Mouse (Mus musculus): ENCODE data around the gene Mrpl34. TPM values are rescaled to one million over a fixed set of nuclear protein-coding genes. Genes with fewer than 3 reads are reported as not detected.

Mrpl34 gene
- polyA plus RNA-seq, 1 experiment from 2014 or later: 214 TPM

DNA sequence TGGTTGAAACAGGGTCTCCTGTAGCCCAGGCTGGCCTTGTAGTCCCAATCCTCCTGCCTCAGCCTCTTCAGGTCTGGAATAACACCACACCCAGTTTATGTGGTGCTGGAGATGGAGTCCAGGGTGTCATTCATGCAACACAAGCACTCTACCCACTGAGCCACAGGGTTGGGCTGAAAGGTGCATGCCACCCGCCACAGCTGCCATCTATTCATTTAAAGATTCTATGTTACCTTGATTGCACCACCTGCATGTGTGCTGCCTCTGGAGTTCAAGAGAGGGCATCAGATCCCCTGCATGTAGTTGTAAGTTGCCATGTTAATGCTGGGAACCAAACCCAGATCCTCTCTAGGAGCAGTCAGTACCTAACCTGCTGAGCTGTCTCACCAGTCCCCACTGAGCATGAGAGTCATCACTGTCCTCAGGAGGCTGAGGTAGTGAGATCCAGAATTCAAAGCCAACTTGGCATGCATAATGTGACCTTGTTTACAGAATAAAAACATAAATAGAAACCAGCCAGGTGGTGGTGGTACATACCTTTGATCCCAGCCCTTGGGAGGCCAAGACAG is 32.4 kb downstream of the Mrpl34 start:
- Histone ChIP-seq H3K4me3 (ENCODE audit: low read depth, low read length) (no peak overlapping the region), H3K27ac (ENCODE audit: low read depth, low read length) (no peak overlapping the region), H3K4me1 (ENCODE audit: control insufficient read depth, insufficient read depth, low read length) (no peaks in the 10 kb centered on the region), H3K4me2 (ENCODE audit: low read length) (no peak overlapping the region), H3K9ac (ENCODE audit: low read length) (no peak overlapping the region), H3K9me3 (replicated peaks; ENCODE audit: control insufficient read depth, low read length) (no peaks in the 10 kb centered on the region), H3K27me3 (replicated peaks; ENCODE audit: control insufficient read depth, insufficient read depth, low read length) (no peaks in the 10 kb centered on the region), H3K36me3 (ENCODE audit: control insufficient read depth, insufficient read depth, low read length) (peaks cover 22% of the 10 kb centered on the region)
- DNase-seq (ENCODE audit: low spot score) (no peak), ATAC-seq (no peak)
- 93% methylated on average over 1 of the region's 1 CpGs for WGBS

DNA sequence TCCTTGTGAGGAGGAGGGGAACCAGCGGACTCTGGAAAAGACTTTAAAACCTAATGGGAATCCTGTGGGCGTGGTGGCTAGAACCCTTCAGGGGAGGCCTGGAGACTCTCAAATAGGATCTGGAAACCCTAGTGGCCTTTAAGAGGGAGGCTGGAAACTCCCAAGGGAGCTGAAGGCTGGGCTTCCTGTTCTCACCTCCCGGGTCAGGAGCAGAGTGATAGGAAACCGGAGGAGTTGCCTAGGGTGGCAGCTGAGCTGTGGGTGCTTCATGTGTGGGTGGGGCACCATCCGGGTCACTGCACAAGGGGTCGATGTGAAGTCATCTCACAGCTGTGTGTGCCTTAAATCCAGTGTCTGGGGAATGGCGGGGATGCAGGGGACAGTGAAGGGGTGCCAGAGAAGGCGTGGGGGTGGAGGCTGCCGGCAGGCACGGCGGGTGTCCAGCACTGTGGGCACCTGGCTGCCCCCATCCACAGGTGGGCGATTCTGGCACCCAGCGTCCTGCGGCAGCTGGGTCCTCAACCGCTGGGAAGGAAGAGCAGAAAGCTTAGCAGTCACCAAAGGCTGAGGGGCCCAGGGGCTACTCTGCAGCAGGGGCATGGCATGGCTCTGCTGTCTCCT is 33.2 kb downstream of the Mrpl34 start:
- H3K9ac ChIP-seq (ENCODE audit: low read length): no peak overlapping the region
- no peaks in the 10 kb centered on the region for H3K9me3 ChIP-seq (replicated peaks; ENCODE audit: control insufficient read depth, low read length)
- WGBS: 30% methylated on average over 15 of the region's 15 CpGs
- no peak overlapping the region for H3K4me2 ChIP-seq (ENCODE audit: low read length)
- H3K4me1 ChIP-seq (ENCODE audit: control insufficient read depth, insufficient read depth, low read length): no peaks in the 10 kb centered on the region
- H3K4me3 ChIP-seq (ENCODE audit: low read depth, low read length): no peak overlapping the region
- H3K36me3 ChIP-seq (ENCODE audit: control insufficient read depth, insufficient read depth, low read length): peaks cover 14% of the 10 kb centered on the region; the same call in 1 of the 2 replicates
- ATAC-seq (no peak), DNase-seq (ENCODE audit: low spot score) (no peak)
- H3K27ac ChIP-seq (ENCODE audit: low read depth, low read length): no peak overlapping the region
- H3K27me3 ChIP-seq (replicated peaks; ENCODE audit: control insufficient read depth, insufficient read depth, low read length): no peaks in the 10 kb centered on the region

DNA sequence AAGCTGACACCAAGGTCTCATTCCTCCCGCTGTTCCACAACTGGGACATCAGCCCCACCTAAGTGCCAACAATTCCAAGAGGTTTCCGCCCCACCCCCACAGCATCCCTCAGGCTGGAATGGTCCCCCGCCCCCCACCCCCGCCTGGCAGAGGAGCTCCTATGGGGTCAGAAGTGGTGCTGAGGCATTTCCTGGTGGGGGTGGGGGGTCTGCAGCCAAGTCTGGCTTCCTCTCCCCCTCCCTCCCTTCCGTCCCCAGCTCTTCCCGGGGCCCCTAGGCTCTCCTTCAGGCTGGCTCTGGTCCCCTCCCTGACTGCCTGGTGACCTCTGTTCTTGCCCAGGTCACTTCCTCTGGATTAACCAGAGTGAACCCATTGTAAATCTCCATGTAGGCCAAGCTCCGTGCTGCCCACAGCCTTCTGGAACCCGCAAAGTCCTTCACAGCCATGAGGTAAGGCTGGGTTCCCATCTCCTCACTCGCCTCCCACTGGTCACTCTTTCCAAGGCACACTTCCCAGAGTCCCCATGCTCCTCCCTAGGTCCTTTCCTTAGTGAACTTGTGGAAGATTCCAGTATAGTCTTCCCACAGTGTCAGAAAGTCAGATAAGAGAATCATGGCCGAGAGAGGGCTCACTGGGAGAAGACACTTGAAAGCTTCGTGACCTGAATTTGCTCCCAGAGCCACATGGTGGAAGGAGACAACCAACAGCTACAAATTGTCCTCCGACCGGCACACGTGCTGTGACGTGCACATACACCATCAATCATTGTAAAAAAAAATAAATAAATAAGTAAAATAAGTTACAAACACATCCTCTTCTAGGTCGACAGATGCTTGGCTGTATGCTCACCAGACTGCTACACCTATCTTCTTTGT is 34.3 kb downstream of the Mrpl34 start:
- H3K4me2 ChIP-seq (ENCODE audit: low read length): no peak overlapping the region
- H3K27me3 ChIP-seq (replicated peaks; ENCODE audit: control insufficient read depth, insufficient read depth, low read length): no peaks in the 10 kb centered on the region
- 52% methylated on average over 15 of the region's 16 CpGs for WGBS
- DNase-seq (ENCODE audit: low spot score) (no peak), ATAC-seq (no peak)
- 0 out of 2 replicates have a peak, but pooled peaks cover 7% of the 10 kb centered on the region for H3K36me3 ChIP-seq (ENCODE audit: control insufficient read depth, insufficient read depth, low read length)
- no peak overlapping the region for H3K27ac ChIP-seq (ENCODE audit: low read depth, low read length)
- no peak overlapping the region for H3K9ac ChIP-seq (ENCODE audit: low read length)
- no peaks in the 10 kb centered on the region for H3K9me3 ChIP-seq (replicated peaks; ENCODE audit: control insufficient read depth, low read length)
- no peak overlapping the region for H3K4me3 ChIP-seq (ENCODE audit: low read depth, low read length)
- no peaks in the 10 kb centered on the region for H3K4me1 ChIP-seq (ENCODE audit: control insufficient read depth, insufficient read depth, low read length)

DNA sequence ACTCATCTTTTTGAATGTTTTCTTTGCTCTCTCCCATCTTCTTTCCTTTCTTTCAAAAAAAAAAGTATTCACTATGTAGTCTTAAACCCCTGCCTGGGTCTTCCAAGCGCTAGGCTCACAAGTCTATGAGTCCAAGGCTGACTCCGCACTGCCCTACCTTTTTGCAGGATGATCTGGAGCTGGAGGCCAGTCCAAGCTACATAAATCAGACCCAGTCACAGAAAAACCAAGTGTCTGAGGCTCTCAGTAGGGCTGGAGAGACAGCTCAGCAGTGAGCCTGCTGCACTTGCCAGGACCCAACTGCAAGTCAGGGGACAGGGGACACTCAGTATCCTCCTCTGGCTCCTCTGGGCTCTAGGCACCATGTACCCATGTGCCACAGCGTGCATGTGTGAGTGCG is 39.6 kb downstream of the Mrpl34 start:
- WGBS: 90% methylated on average over 4 of the region's 4 CpGs
- Histone ChIP-seq H3K4me2 (ENCODE audit: low read length) (no peak overlapping the region), H3K9ac (ENCODE audit: low read length) (no peak overlapping the region), H3K36me3 (ENCODE audit: control insufficient read depth, insufficient read depth, low read length) (no peaks in the 10 kb centered on the region), H3K4me1 (ENCODE audit: control insufficient read depth, insufficient read depth, low read length) (no peaks in the 10 kb centered on the region), H3K27ac (ENCODE audit: low read depth, low read length) (no peak overlapping the region), H3K9me3 (replicated peaks; ENCODE audit: control insufficient read depth, low read length) (no peaks in the 10 kb centered on the region), H3K4me3 (ENCODE audit: low read depth, low read length) (no peak overlapping the region), H3K27me3 (replicated peaks; ENCODE audit: control insufficient read depth, insufficient read depth, low read length) (peaks cover 32% of the 10 kb centered on the region)
- no peak for ATAC-seq
- no peak for DNase-seq (ENCODE audit: low spot score)

DNA sequence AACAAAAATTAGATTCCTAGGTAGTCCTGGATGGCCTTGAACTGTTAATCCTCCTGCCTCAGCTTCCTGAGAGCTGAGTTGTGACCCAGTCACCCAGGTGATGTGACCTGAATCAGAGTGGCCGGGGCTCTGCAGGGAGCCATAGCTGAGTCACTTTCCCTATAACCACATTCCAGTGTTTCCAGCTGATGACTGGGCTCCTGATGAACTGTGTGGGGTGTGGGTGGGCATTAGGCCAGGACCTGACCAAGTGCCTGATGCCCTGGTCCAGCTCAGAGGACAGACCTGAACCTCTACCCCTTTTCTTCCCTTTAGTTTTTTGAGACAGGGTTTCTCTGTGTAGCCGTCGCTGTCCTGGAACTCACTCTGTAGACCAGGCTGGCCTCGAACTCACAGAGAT is 40.6 kb downstream of the Mrpl34 start:
- no peak overlapping the region for H3K9ac ChIP-seq (ENCODE audit: low read length)
- H3K4me2 ChIP-seq (ENCODE audit: low read length): no peak overlapping the region
- no peak overlapping the region for H3K27ac ChIP-seq (ENCODE audit: low read depth, low read length)
- H3K36me3 ChIP-seq (ENCODE audit: control insufficient read depth, insufficient read depth, low read length): no peaks in the 10 kb centered on the region
- H3K27me3 ChIP-seq (replicated peaks; ENCODE audit: control insufficient read depth, insufficient read depth, low read length): peaks cover 32% of the 10 kb centered on the region
- DNase-seq (ENCODE audit: low spot score): no peak
- 89% methylated on average over 4 of the region's 4 CpGs for WGBS
- H3K4me1 ChIP-seq (ENCODE audit: control insufficient read depth, insufficient read depth, low read length): no peaks in the 10 kb centered on the region
- ATAC-seq: no peak
- no peaks in the 10 kb centered on the region for H3K9me3 ChIP-seq (replicated peaks; ENCODE audit: control insufficient read depth, low read length)
- no peak overlapping the region for H3K4me3 ChIP-seq (ENCODE audit: low read depth, low read length)

DNA sequence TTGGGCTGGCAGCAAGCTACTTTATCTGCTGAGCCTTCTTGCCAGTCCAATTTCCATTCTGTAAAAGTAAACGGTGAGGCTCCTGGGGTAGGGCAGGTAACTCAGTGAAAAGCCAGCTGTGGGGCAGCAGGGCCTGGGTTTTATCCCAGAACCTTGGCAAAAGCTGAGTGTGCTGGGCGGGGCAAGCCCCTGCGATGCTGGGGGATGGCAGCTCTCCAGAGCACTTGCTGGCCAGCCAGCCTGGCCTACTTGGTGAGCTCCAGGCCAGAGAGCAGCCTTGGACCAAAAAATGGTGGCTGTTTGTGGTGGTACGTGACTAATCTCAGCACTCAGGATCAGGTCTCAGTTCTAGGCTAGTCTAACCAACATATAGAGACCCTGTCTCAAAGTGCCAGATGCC is 41.2 kb downstream of the Mrpl34 start:
- Histone ChIP-seq H3K4me1 (ENCODE audit: control insufficient read depth, insufficient read depth, low read length) (no peaks in the 10 kb centered on the region), H3K9ac (ENCODE audit: low read length) (no peak overlapping the region), H3K36me3 (ENCODE audit: control insufficient read depth, insufficient read depth, low read length) (no peaks in the 10 kb centered on the region), H3K27ac (ENCODE audit: low read depth, low read length) (no peak overlapping the region), H3K27me3 (replicated peaks; ENCODE audit: control insufficient read depth, insufficient read depth, low read length) (peaks cover 32% of the 10 kb centered on the region), H3K4me2 (ENCODE audit: low read length) (no peak overlapping the region), H3K4me3 (ENCODE audit: low read depth, low read length) (no peak overlapping the region), H3K9me3 (replicated peaks; ENCODE audit: control insufficient read depth, low read length) (no peaks in the 10 kb centered on the region)
- DNase-seq (ENCODE audit: low spot score) (no peak), ATAC-seq (no peak)
- 82% methylated on average over 4 of the region's 4 CpGs for WGBS

DNA sequence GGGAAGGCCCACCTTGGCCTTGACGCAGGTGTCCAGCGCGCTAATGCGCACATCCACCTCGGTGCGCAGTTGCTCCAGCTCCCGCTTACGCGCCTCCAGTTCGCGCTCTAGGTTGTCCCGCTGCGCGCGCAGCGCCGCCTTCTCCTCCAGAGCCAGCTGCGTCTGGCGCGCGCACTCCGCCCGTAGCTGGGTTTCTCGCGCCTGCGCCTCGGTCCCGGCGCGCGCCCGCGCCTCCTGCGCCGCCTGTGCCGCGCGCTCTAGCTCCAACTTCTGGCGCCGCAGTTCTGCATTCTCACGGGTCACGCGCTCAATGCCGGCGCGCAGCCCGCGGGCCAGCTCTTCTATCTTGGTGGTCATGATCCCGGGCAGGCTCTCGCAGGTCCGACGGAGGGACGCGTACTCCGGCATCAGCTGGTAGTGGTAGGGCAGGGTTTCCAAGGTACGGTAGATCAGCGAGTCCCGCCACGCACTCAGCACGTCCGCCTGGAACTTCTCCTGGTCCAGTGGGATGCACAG is 42.9 kb downstream of the Mrpl34 start:
- Histone ChIP-seq H3K36me3 (ENCODE audit: control insufficient read depth, insufficient read depth, low read length) (no peaks in the 10 kb centered on the region), H3K9ac (ENCODE audit: low read length) (peak overlapping the region; percentile 45), H3K27me3 (replicated peaks; ENCODE audit: control insufficient read depth, insufficient read depth, low read length) (peaks cover 32% of the 10 kb centered on the region), H3K4me2 (ENCODE audit: low read length) (peak overlapping the region; percentile 56), H3K9me3 (replicated peaks; ENCODE audit: control insufficient read depth, low read length) (no peaks in the 10 kb centered on the region), H3K4me3 (ENCODE audit: low read depth, low read length) (peak overlapping the region; percentile 29), H3K4me1 (ENCODE audit: control insufficient read depth, insufficient read depth, low read length) (no peaks in the 10 kb centered on the region), H3K27ac (ENCODE audit: low read depth, low read length) (no peak overlapping the region)
- 0% methylated on average over 59 of the region's 61 CpGs for WGBS
- peak; percentile 94 for DNase-seq (ENCODE audit: low spot score)
- ATAC-seq: peak; percentile 90

DNA sequence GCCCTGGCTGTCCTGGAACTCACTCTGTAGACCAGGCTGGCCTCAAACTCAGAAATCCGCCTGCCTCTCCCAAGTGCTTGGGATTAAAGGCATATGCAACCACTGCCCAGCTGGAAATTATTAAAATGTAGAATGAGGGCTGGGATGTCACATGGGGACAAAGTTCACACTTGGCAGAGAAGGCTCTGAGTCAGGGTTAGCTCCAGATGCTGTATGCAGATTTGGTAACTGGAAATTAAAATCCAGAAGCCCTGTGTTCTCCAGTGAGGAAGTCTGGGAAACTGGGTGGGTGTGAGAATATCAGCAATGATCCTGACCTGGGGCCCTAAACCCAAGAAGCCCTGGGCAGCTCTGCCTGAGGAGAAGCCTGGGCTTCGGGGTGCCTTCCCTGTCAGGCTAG is 44.6 kb downstream of the Mrpl34 start:
- peaks cover 32% of the 10 kb centered on the region for H3K27me3 ChIP-seq (replicated peaks; ENCODE audit: control insufficient read depth, insufficient read depth, low read length)
- H3K27ac ChIP-seq (ENCODE audit: low read depth, low read length): no peak overlapping the region
- H3K36me3 ChIP-seq (ENCODE audit: control insufficient read depth, insufficient read depth, low read length): no peaks in the 10 kb centered on the region
- no peak overlapping the region for H3K4me3 ChIP-seq (ENCODE audit: low read depth, low read length)
- DNase-seq (ENCODE audit: low spot score): no peak
- no peaks in the 10 kb centered on the region for H3K9me3 ChIP-seq (replicated peaks; ENCODE audit: control insufficient read depth, low read length)
- 63% methylated on average over 2 of the region's 2 CpGs for WGBS
- ATAC-seq: no peak
- H3K4me1 ChIP-seq (ENCODE audit: control insufficient read depth, insufficient read depth, low read length): no peaks in the 10 kb centered on the region
- no peak overlapping the region for H3K9ac ChIP-seq (ENCODE audit: low read length)
- H3K4me2 ChIP-seq (ENCODE audit: low read length): no peak overlapping the region

DNA sequence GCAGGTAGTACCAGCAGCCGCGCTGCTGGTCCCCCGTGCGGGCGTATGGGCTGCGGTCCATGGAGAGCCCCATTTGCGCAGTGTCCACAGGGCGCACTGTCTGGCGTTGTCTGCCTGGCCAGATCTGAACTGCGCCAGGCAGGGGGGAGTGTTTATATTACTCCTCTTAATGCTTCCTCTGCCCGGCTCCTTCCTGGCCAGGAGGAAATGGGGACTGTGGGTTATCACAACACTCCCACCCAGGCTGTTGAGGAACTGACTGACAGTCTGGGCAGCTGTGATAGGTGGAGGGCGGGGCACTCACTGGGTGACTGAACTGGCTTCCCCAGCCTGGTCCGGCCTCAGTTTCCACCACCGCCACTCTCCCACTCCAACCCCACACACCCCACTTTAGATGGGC is 46.9 kb downstream of the Mrpl34 start, which contains the start of gene Plvap:
Plvap (minus strand) TSS at position 109 of the 400 bp plus-strand sequence.
- Histone ChIP-seq H3K4me2 (ENCODE audit: low read length) (no peak within 1 kb of the TSS), H3K27ac (ENCODE audit: low read depth, low read length) (no peak within 1 kb of the TSS), H3K4me1 (ENCODE audit: control insufficient read depth, insufficient read depth, low read length) (no peaks in the 10 kb centered on the region), H3K9ac (ENCODE audit: low read length) (no peak within 1 kb of the TSS), H3K27me3 (replicated peaks; ENCODE audit: control insufficient read depth, insufficient read depth, low read length) (peaks cover 25% of the 10 kb centered on the region), H3K4me3 (ENCODE audit: low read depth, low read length) (no peak within 1 kb of the TSS), H3K36me3 (ENCODE audit: control insufficient read depth, insufficient read depth, low read length) (no peaks in the 10 kb centered on the region), H3K9me3 (replicated peaks; ENCODE audit: control insufficient read depth, low read length) (no peaks in the 10 kb centered on the region)
- no peak for DNase-seq (ENCODE audit: low spot score)
- WGBS: 82% methylated on average over 14 of the region's 14 CpGs
- ATAC-seq: no peak

All from forebrain, embryonic 14.5 days (tissue).